Mouse (Mus musculus) heart, embryonic 11.5 days (tissue): ENCODE data around the gene Myo1g. TPM values are rescaled to one million over a fixed set of nuclear protein-coding genes. Genes with fewer than 3 reads are reported as not detected.

Source experiments
- ATAC-seq: fragments of 200-750 bp; cut with Nextera tagmentation; replicated peaks from 2 replicates; pipeline ENCODE4 v1.8.0; 2017; ENCODE audit warnings: moderate library complexity; ENCODE audit not compliant: insufficient number of reproducible peaks, low FRiP score, low TSS enrichment
- H3K27ac ChIP-seq: fragments of 300-500 bp; sonication (generic); 2 replicates; pipeline ENCODE4 v1.5.1; 2014; ENCODE audit warnings: mild to moderate bottlenecking, low read depth, low read length
- H3K27me3 ChIP-seq: fragments of 300-500 bp; sonication (generic); 2 replicates; pipeline ENCODE4 v1.6.1; 2014; ENCODE audit warnings: mild to moderate bottlenecking, low read length, mixed read lengths; ENCODE audit not compliant: control insufficient read depth, insufficient read depth
- H3K36me3 ChIP-seq: fragments of 300-500 bp; sonication (generic); 2 replicates; pipeline ENCODE4 v1.6.1; 2014; ENCODE audit warnings: mild to moderate bottlenecking, low read length, moderate library complexity, mixed read lengths; ENCODE audit not compliant: control insufficient read depth, insufficient read depth
- H3K4me1 ChIP-seq: fragments of 300-500 bp; sonication (generic); 2 replicates; pipeline ENCODE4 v1.6.1; 2014; ENCODE audit warnings: low read length; ENCODE audit not compliant: control insufficient read depth, insufficient read depth
- H3K4me2 ChIP-seq: fragments of 300-500 bp; sonication (generic); 2 replicates; pipeline ENCODE4 v1.6.1; 2014; ENCODE audit warnings: mild to moderate bottlenecking, moderate library complexity
- H3K4me3 ChIP-seq: fragments of 300-500 bp; sonication (generic); 2 replicates; pipeline ENCODE4 v1.5.1; 2014; ENCODE audit warnings: low read depth, low read length
- H3K9ac ChIP-seq: fragments of 300-500 bp; sonication (generic); 2 replicates; pipeline ENCODE4 v1.6.1; 2014; ENCODE audit warnings: mild to moderate bottlenecking, low read depth, low read length, moderate library complexity
- H3K9me3 ChIP-seq: fragments of 300-500 bp; sonication (generic); replicated peaks from 2 replicates; pipeline ENCODE4 v1.6.1; 2016; ENCODE audit warnings: low read length; ENCODE audit not compliant: control insufficient read depth
- WGBS: fragments of 180-500 bp; shearing (Covaris S2); extraction: QIAGEN DNeasy Blood & Tissue Kit; methylation state at CpG from one replicate; pipeline ENCODE4 v1.1.7; 2014; ENCODE audit not compliant: insufficient replicate concordance; 5-methylcytosine and 5-hydroxymethylcytosine counted together
- microRNA-seq: library from miRNA; unstranded; fragments of <30 nt; microRNA quantifications from one replicate; pipeline ENCODE4, GENCODE M21; 2016; ENCODE audit warnings: borderline number of aligned reads
- polyA plus RNA-seq: library from polyadenylated mRNA; unstranded; fragments of >200 nt; fragmentation: Nextera tagmentation; extraction: Ambion mirVana; gene quantifications from 2 replicates; pipeline ENCODE4 v1.2.1, GENCODE M21; 2014

Myo1g gene
- polyA plus RNA-seq, 1 experiment from 2014 or later, result 0.72 TPM

GRCm38 (mm10) chr11:6468541-6468940 is 52.2 kb downstream of the Myo1g start:
- Histone ChIP-seq H3K4me2 (no peak overlapping the region), H3K4me3 (no peak overlapping the region), H3K36me3 (peaks cover 11% of the 10 kb centered on the region; the same call in 1 of the 2 replicates), H3K4me1 (peaks cover 14% of the 10 kb centered on the region), H3K27me3 (no peaks in the 10 kb centered on the region), H3K9me3 (no peaks in the 10 kb centered on the region), H3K9ac (no peak overlapping the region), H3K27ac (no peak overlapping the region)
- WGBS, result 87% methylated on average over 2 of the region's 2 CpGs
- ATAC-seq, result no peak

- Histone ChIP-seq H3K9ac (no peak overlapping the region), H3K4me1 (peaks cover 4% of the 10 kb centered on the region; the same call in 1 of the 2 replicates), H3K27me3 (no peaks in the 10 kb centered on the region), H3K9me3 (no peaks in the 10 kb centered on the region), H3K4me2 (no peak overlapping the region), H3K27ac (no peak overlapping the region), H3K4me3 (no peak overlapping the region), H3K36me3 (peaks cover 11% of the 10 kb centered on the region; the same call in 1 of the 2 replicates)
- ATAC-seq, result no peak
- 24% methylated on average over 4 of the region's 4 CpGs for WGBS
Measured at GRCm38 (mm10) chr11:6465122-6465521, 55.6 kb downstream of the Myo1g start.

GRCm38 (mm10) chr11:6463159-6463837 is 57.5 kb downstream of the Myo1g start:
- Histone ChIP-seq H3K4me2 (no peak overlapping the region), H3K36me3 (peaks cover 11% of the 10 kb centered on the region; the same call in 1 of the 2 replicates), H3K9ac (no peak overlapping the region), H3K27me3 (no peaks in the 10 kb centered on the region), H3K4me1 (no peaks in the 10 kb centered on the region), H3K27ac (no peak overlapping the region), H3K9me3 (no peaks in the 10 kb centered on the region), H3K4me3 (no peak overlapping the region)
- WGBS, result 89% methylated on average over 6 of the region's 6 CpGs
- no peak for ATAC-seq

Small RNA genes within 50 kb of the gene (microRNA-seq; reads per million reads assigned to microRNA genes)
- not detected for gene Gm22123

Other genes starting within 250 kb of the Myo1g start
- 92.0 and 94.3 TPM in 2 replicates for gene Tmed4, start 246.1 kb downstream of the Myo1g start, polyA plus RNA-seq
- gene Ogdh, start 229.3 kb downstream of the Myo1g start, polyA plus RNA-seq, result 201 and 244 TPM in 2 replicates
- gene Zmiz2, start 131.9 kb downstream of the Myo1g start, polyA plus RNA-seq, result 6.8 and 7.9 TPM in 2 replicates
- gene Ppia, start 105.5 kb downstream of the Myo1g start, polyA plus RNA-seq, result 4,475 and 4,598 TPM in 2 replicates
- gene H2afv, start 76.5 kb downstream of the Myo1g start, polyA plus RNA-seq, result 353 and 356 TPM in 2 replicates
- 22.3 and 25.5 TPM in 2 replicates for gene Purb, start 45.0 kb downstream of the Myo1g start, polyA plus RNA-seq
- 62.9 and 67.9 TPM in 2 replicates for gene Ccm2, start 25.9 kb upstream of the Myo1g start, polyA plus RNA-seq
- 1.3 TPM in 2 replicates for gene Nacad, start 85.1 kb upstream of the Myo1g start, polyA plus RNA-seq
- 43.7 and 45.8 TPM in 2 replicates for gene Tbrg4, start 105.1 kb upstream of the Myo1g start, polyA plus RNA-seq
- gene Wap, start 117.7 kb upstream of the Myo1g start, polyA plus RNA-seq, result not detected in 2 replicates
- gene Ramp3, start 137.6 kb upstream of the Myo1g start, polyA plus RNA-seq, result 1.4 and 1.7 TPM in 2 replicates